Mouse (Mus musculus): ENCODE results near the gene Birc2. TPM values are rescaled to one million over a fixed set of nuclear protein-coding genes. Genes with fewer than 3 reads are reported as not detected.

Birc2 gene
- total RNA-seq, 2 experiments from 2014 or later = 35.1 to 37.5 TPM

- no peak for DNase-seq (ENCODE audit: low spot score in 2 of 2)
- intact Hi-C loops (cut with DNase I) = no loop called here
Measured at GRCm38 (mm10) chr9:7851841-7852240, 15.0 kb upstream of the Birc2 start.

- no peak for DNase-seq (ENCODE audit: low spot score in 2 of 2)
- intact Hi-C loops (cut with DNase I) = no loop called here
Measured at GRCm38 (mm10) chr9:7848191-7848590, 11.3 kb upstream of the Birc2 start.

- intact Hi-C loops (cut with DNase I) = no loop called here
Measured at GRCm38 (mm10) chr9:7846667-7847199, 9.9 kb upstream of the Birc2 start.

GRCm38 (mm10) chr9:7845216-7845895 lies 8.5 kb upstream of the Birc2 start:
- intact Hi-C loops (cut with DNase I) = no loop called here
- no peak for DNase-seq (ENCODE audit: low spot score in 2 of 2)

More at GRCm38 (mm10) chr9:7846667-7847199, 9.9 kb upstream of the Birc2 start:
- no peak for DNase-seq (ENCODE audit: low spot score in 2 of 2)

GRCm38 (mm10) chr9:7841221-7841620 lies 4.4 kb upstream of the Birc2 start:
- DNase-seq (ENCODE audit: low spot score in 2 of 2) = no peak
- intact Hi-C loops (cut with DNase I) = no loop called here

- peak; percentile 10 to 12 for DNase-seq (ENCODE audit: low spot score in 2 of 2)
- intact Hi-C loops (cut with DNase I) = loop anchor here (1.0 to 10.0 kb wide), 4 partner anchors 74 to 653 kb away; partner anchors contain the start of genes Cep126, Dcun1d5, Dync2h1 and Tmem123
Measured at GRCm38 (mm10) chr9:7837806-7838440, 1.1 kb upstream of the Birc2 start.

- intact Hi-C loops (cut with DNase I) = loop anchor here (5.0 to 10.0 kb wide), 3 partner anchors 234 to 652 kb away; partner anchors contain the start of genes Cep126, Dcun1d5 and Dync2h1
- DNase-seq (ENCODE audit: low spot score in 2 of 2) = peak; percentile 49 to 67
Measured at GRCm38 (mm10) chr9:7836331-7836730, 533 bp downstream of the Birc2 start.

- DNase-seq (ENCODE audit: low spot score in 2 of 2) = no peak
- intact Hi-C loops (cut with DNase I) = loop anchor here (5.0 to 10.0 kb wide), 3 partner anchors 233 to 651 kb away; partner anchors contain the start of genes Cep126, Dcun1d5 and Dync2h1
Measured at GRCm38 (mm10) chr9:7835302-7835701, 1.6 kb downstream of the Birc2 start.

- no peak for DNase-seq (ENCODE audit: low spot score in 2 of 2)
- intact Hi-C loops (cut with DNase I) = loop anchor here (10.0 kb wide), 2 partner anchors 301 to 649 kb away; partner anchors contain the start of genes Cep126, Dcun1d5 and Dync2h1
Measured at GRCm38 (mm10) chr9:7833421-7833820, 3.4 kb downstream of the Birc2 start.

GRCm38 (mm10) chr9:7829531-7830528 lies 7.0 kb downstream of the Birc2 start:
- intact Hi-C loops (cut with DNase I) = loop anchor here (10.0 kb wide), 3 partner anchors 115 to 645 kb away; partner anchors contain the start of genes Cep126, Dcun1d5 and Dync2h1
- DNase-seq (ENCODE audit: low spot score in 2 of 2) = no peak

- no peak for DNase-seq (ENCODE audit: low spot score in 2 of 2)
- intact Hi-C loops (cut with DNase I) = loop anchor here (10.0 kb wide), 1 partner anchor 114 kb away; no protein-coding TSS in a partner anchor
Measured at GRCm38 (mm10) chr9:7828706-7829105, 8.2 kb downstream of the Birc2 start.

- intact Hi-C loops (cut with DNase I) = loop anchor here (5.0 to 10.0 kb wide), 2 partner anchors 110 to 218 kb away; no protein-coding TSS in a partner anchor
- DNase-seq (ENCODE audit: low spot score in 2 of 2) = no peak
Measured at GRCm38 (mm10) chr9:7824916-7825315, 11.9 kb downstream of the Birc2 start.

- no peak for DNase-seq (ENCODE audit: low spot score in 2 of 2)
- intact Hi-C loops (cut with DNase I) = loop anchor here (5.0 to 10.0 kb wide), 2 partner anchors 108 to 215 kb away; no protein-coding TSS in a partner anchor
Measured at GRCm38 (mm10) chr9:7822758-7823157, 14.1 kb downstream of the Birc2 start.

GRCm38 (mm10) chr9:7805101-7805506 lies 31.8 kb downstream of the Birc2 start:
- intact Hi-C loops (cut with DNase I) = no loop called here

GRCm38 (mm10) chr9:7798555-7798954 lies 38.3 kb downstream of the Birc2 start:
- no peak for DNase-seq (ENCODE audit: low spot score in 2 of 2)
- intact Hi-C loops (cut with DNase I) = no loop called here

More at GRCm38 (mm10) chr9:7805101-7805506, 31.8 kb downstream of the Birc2 start:
- no peak for DNase-seq (ENCODE audit: low spot score in 2 of 2)

GRCm38 (mm10) chr9:7797542-7797941 lies 39.3 kb downstream of the Birc2 start:
- DNase-seq (ENCODE audit: low spot score in 2 of 2) = no peak
- intact Hi-C loops (cut with DNase I) = no loop called here

GRCm38 (mm10) chr9:7796129-7796864 lies 40.6 kb downstream of the Birc2 start:
- intact Hi-C loops (cut with DNase I) = no loop called here

GRCm38 (mm10) chr9:7795581-7795980 lies 41.3 kb downstream of the Birc2 start:
- no peak for DNase-seq (ENCODE audit: low spot score in 2 of 2)
- intact Hi-C loops (cut with DNase I) = no loop called here

More at GRCm38 (mm10) chr9:7796129-7796864, 40.6 kb downstream of the Birc2 start:
- no peak for DNase-seq (ENCODE audit: low spot score in 2 of 2)

Measured in left cerebral cortex, postnatal 25 days (tissue).